In the genomic region with DNA sequence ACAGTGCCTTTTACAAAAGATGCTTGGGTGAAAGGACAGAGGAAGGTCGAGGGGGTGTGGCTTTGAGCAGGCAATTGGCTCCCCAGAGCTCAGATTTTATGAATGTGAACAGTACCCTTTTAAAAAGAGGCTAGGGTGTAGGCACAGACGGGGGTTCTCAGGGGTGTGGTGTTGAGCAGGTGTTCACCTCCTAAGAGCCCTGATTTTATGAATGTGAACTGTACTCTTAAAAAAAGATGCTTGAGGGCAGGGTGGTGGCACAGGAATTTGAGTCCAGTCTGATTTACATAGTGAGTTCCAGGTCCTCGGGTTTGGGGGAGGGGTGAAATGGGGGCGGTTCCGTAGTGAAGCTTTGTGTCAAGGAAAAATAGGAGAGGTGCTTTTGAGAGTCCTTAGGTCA, we compare ENCODE assay signal across 30 mouse cellular contexts. TPM values are rescaled to one million over a fixed set of nuclear protein-coding genes. Genes with fewer than 3 reads are reported as not detected.
"Had no signal": no experiment of that assay in that cellular context is flagged by ENCODE, and none has a peak within 500 bp of the region (broad histone marks: within the 10 kb centered on the region; RNA-seq: fewer than 3 reads in every experiment).

No protein-coding gene starts in this region.

- H3K9ac ChIP-seq: liver, embryonic 13.5 days; lung, embryonic 14.5 days had no signal

- H3K27ac ChIP-seq: kidney, postnatal 0 days; layer of hippocampus, adult 2 months; left cerebral cortex, adult 2 months; liver, embryonic 13.5 days; stomach, postnatal 0 days had no signal

- H3K27me3 ChIP-seq: liver, embryonic 13.5 days had no signal

- H3K4me2 ChIP-seq: liver, embryonic 13.5 days; lung, embryonic 14.5 days; midbrain, embryonic 11.5 days had no signal

- H3K4me3 ChIP-seq: layer of hippocampus, adult 2 months; left cerebral cortex, adult 2 months; liver, embryonic 13.5 days had no signal

- H3K36me3 ChIP-seq: liver, embryonic 13.5 days had no signal

- H3K4me1 ChIP-seq: liver, embryonic 13.5 days had no signal

- H3K9me3 ChIP-seq: liver, embryonic 13.5 days had no signal

- DNase-seq: kidney, adult 2 months; kidney, postnatal 25 days; layer of hippocampus, postnatal 36 days; liver, embryonic 13.5 days; lung, embryonic 14.5 days; lung, postnatal 14 days; midbrain, embryonic 14.5 days; thymus, adult 2 months; thymus, postnatal 14 days; thymus, postnatal 4 days had no signal

RNA-seq across cellular contexts. Expression of gene Zfp42, which starts 14.0 kb away (rescaled TPM):
- total RNA-seq: layer of hippocampus, adult 2 months; layer of hippocampus, postnatal 10 days; layer of hippocampus, postnatal 36 days; left cerebral cortex, adult 2 months; left cerebral cortex, postnatal 10 days; left cerebral cortex, postnatal 36 days; liver, adult 2 months; megakaryocyte progenitor cell, adult 5-6 weeks; megakaryocyte-erythroid progenitor cell, adult 5-6 weeks; midbrain, postnatal 0 days had no signal
- polyA plus RNA-seq: kidney, adult 2 months; kidney, embryonic 14.5 days; kidney, postnatal 0 days; large intestine, adult 2 months; liver, adult 2 months; liver, embryonic 13.5 days; liver, embryonic 16.5 days; lung, embryonic 14.5 days; midbrain, embryonic 14.5 days; midbrain, postnatal 0 days; neural tube, embryonic 11.5 days; neural tube, embryonic 14.5 days; small intestine, adult 2 months; spleen, adult 2 months; stomach, embryonic 14.5 days; thymus, adult 2 months had no signal
